Comparison of ENCODE assay signal across 8 mouse cellular contexts in the genomic region with DNA sequence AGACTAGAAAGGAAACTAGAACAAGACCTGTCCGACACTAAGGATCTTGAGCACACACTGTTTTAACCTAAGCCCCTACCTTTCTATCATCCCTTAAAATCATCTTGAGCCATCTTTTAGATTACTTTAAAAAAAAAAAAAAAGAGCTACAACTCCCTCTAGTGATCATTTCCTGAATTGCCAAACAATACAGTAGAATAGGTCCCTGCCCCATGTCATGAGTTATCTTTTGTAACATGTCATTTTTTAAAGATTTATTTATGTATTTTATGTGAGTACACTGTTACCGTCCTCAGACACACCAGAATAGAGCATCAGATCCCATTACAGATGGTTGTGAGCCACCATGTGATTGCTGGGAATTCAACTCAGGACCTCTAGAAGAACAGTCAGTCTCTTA. TPM values are rescaled to one million over a fixed set of nuclear protein-coding genes. Genes with fewer than 3 reads are reported as not detected.
DNase-seq lines count a peak whose midpoint lies in the region; ATAC-seq lines count a peak whose summit lies in the region.

No protein-coding gene starts in this region.

- peak; percentile 51; the same call in 1 of the 2 replicates for ATAC-seq in megakaryocyte, adult 5-6 weeks (ENCODE audit: poor library complexity, severe bottlenecking)
- ATAC-seq in monocyte, adult 5-6 weeks (replicated peaks; ENCODE audit: insufficient number of reproducible peaks, low FRiP score, low TSS enrichment, poor library complexity, severe bottlenecking), result no peak

- DNase-seq in kidney, adult 9 months, result peak; percentile 38
- DNase-seq in kidney, adult 11 months, result no peak
- DNase-seq in CD4-positive, CD25-positive, alpha-beta regulatory T cell, adult 2 months (ENCODE audit: low read depth, low spot score), result peak; percentile 72
- peak; percentile 67 for DNase-seq in MN1 (ENCODE audit: low spot score)
- DNase-seq in cerebellum, postnatal 25 days, result no peak
- DNase-seq in layer of hippocampus, adult 9-11 months, result no peak

RNA-seq across cellular contexts. Expression of a gene that starts 2.0 kb away (rescaled TPM):
- 8.9 and 9.7 TPM in 2 replicates for total RNA-seq in megakaryocyte, adult 5-6 weeks (2015)
- 5.2 and 6.0 TPM in 2 replicates for total RNA-seq in megakaryocyte, adult 5-6 weeks (2017)
- total RNA-seq in monocyte, adult 5-6 weeks (2017), result 8.2 to 42.9 TPM (median 22.5 TPM) in 3 replicates

RNA-seq across cellular contexts. Expression of a gene that starts 10.2 kb away (rescaled TPM):
- 917 and 975 TPM in 2 replicates for total RNA-seq in megakaryocyte, adult 5-6 weeks (2015)
- 1,352 and 1,548 TPM in 2 replicates for total RNA-seq in megakaryocyte, adult 5-6 weeks (2017)
- total RNA-seq in monocyte, adult 5-6 weeks (2017), result 582 to 671 TPM (median 653 TPM) in 3 replicates

RNA-seq across cellular contexts. Expression of a gene that starts 37.4 kb away (rescaled TPM):
- 36.2 and 42.8 TPM in 2 replicates for total RNA-seq in megakaryocyte, adult 5-6 weeks (2015)
- 30.5 and 31.1 TPM in 2 replicates for total RNA-seq in megakaryocyte, adult 5-6 weeks (2017)
- 22.9 to 33.6 TPM (median 26.5 TPM) in 3 replicates for total RNA-seq in monocyte, adult 5-6 weeks (2017)

RNA-seq across cellular contexts. Expression of a gene that starts 42.8 kb away (rescaled TPM):
- not detected in 2 replicates for total RNA-seq in megakaryocyte, adult 5-6 weeks (2015)
- total RNA-seq in megakaryocyte, adult 5-6 weeks (2017), result not detected in 2 replicates
- not detected in 3 replicates for total RNA-seq in monocyte, adult 5-6 weeks (2017)

Comparison
In these comparisons a context has a peak if more than half of its experiments do, and no peak if none do; other contexts are left out.
1. DNase-seq: peak in kidney, adult 9 months (single experiment), CD4-positive, CD25-positive, alpha-beta regulatory T cell, adult 2 months (single experiment) and MN1 (single experiment); none in kidney, adult 11 months (single experiment), cerebellum, postnatal 25 days (0 of 2) and layer of hippocampus, adult 9-11 months (single experiment).